Mouse (Mus musculus) megakaryocyte, embryonic 14.5 days (primary cell): ENCODE results near the gene Spg11.

ENCODE experiments used
- FLI1 ChIP-seq: IDR thresholded peaks from 2 replicates; pipeline ENCODE4 v1.6.1; 2012; ENCODE audit warnings: low read length, inconsistent platforms, mixed read lengths
- GATA1 ChIP-seq: IDR thresholded peaks from 3 replicates; pipeline ENCODE4 v1.6.1; 2012; ENCODE audit warnings: mixed read lengths, low read length, inconsistent platforms, borderline replicate concordance

- TF ChIP-seq GATA1 (no peak), FLI1 (no peak)
Measured at GRCm38 (mm10) chr2:122153681-122154365, 35.6 kb upstream of the Spg11 start.
